Mouse (Mus musculus): ENCODE data around the gene Fkbp10.

DNA sequence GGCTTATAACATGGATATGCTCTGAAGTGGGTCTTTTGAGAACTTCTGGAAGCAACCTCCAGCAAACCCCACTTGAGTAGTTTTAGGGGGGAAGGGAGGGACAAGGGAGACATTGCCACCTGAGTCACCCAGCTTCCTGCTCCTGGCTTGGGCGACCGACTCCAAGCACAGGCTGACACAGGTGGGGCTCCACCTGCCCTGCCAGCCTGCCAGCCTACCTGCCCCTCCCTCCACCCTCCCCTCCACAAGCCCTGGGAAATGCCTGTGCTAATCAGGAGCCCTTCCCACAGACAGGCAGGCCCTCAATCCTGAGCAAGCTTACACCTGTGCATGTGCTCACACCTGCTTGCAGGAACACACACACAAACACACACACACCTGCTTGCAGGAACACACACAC, 12.8 kb upstream of the Fkbp10 start:
- no peak for TF ChIP-seq CTCF (IDR thresholded peaks at IDR 0.05; ENCODE audit: low read depth)
- no peak for TF ChIP-seq EP300 (optimal IDR thresholded peaks at IDR 0.05)

All from stomach, postnatal 0 days (tissue).